Mouse (Mus musculus) small intestine, adult 2 months (tissue): Measurements from ENCODE around the gene Rimkla. TPM values are rescaled to one million over a fixed set of nuclear protein-coding genes. Genes with fewer than 3 reads are reported as not detected.

Experiments
- H3K27ac ChIP-seq: fragments of 200-500 bp; 2 replicates; pipeline ENCODE4 v1.5.1; 2012; ENCODE audit warnings: low read depth, low read length, control low read depth, inconsistent platforms; ENCODE audit not compliant: insufficient read depth
- H3K27me3 ChIP-seq: fragments of 200-500 bp; 2 replicates; pipeline ENCODE4 v1.6.1; 2012; ENCODE audit warnings: mild to moderate bottlenecking, moderate library complexity, low read length, inconsistent platforms; ENCODE audit not compliant: control insufficient read depth, insufficient read depth
- H3K36me3 ChIP-seq: fragments of 200-500 bp; 2 replicates; pipeline ENCODE4 v1.6.1; 2012; ENCODE audit warnings: mild to moderate bottlenecking, low read length, control low read depth, inconsistent platforms; ENCODE audit not compliant: control insufficient read depth, insufficient read depth
- H3K4me1 ChIP-seq: fragments of 200-500 bp; 2 replicates; pipeline ENCODE4 v1.6.1; 2012; ENCODE audit warnings: low read length, inconsistent platforms, mixed read lengths; ENCODE audit not compliant: control insufficient read depth, insufficient read depth, insufficient read length
- H3K4me3 ChIP-seq: fragments of 200-500 bp; 2 replicates; pipeline ENCODE4 v1.5.1; 2012; ENCODE audit warnings: low read depth, mild to moderate bottlenecking, control low read depth, inconsistent platforms, low read length, moderate library complexity
- CTCF ChIP-seq: fragments of 200-500 bp; IDR thresholded peaks from 2 replicates; pipeline ENCODE4 v1.5.1; 2012; ENCODE audit warnings: low read depth, mild to moderate bottlenecking, control low read depth, inconsistent platforms, low read length, moderate library complexity, mixed read lengths; ENCODE audit not compliant: insufficient replicate concordance, insufficient read length; ENCODE audit errors: extremely low read depth
- POLR2A ChIP-seq: fragments of 200-500 bp; IDR thresholded peaks from 2 replicates; pipeline ENCODE4 v1.6.1; 2012; ENCODE audit warnings: low read depth, mild to moderate bottlenecking, control low read depth, inconsistent platforms, low read length, moderate library complexity
- WGBS: fragments of 180-500 bp; shearing (Covaris S2); methylation state at CpG from one replicate; pipeline ENCODE4 v1.1.7; 2018; 5-methylcytosine and 5-hydroxymethylcytosine counted together
- polyA plus RNA-seq: library from polyadenylated mRNA; depleted of rRNA; stranded (reverse); fragments of >200 nt; gene quantifications from 2 replicates; pipeline ENCODE4 v1.2.3, GENCODE M21; 2012

Gene Rimkla
- polyA plus RNA-seq, 1 experiment: 0.20 TPM

DNA sequence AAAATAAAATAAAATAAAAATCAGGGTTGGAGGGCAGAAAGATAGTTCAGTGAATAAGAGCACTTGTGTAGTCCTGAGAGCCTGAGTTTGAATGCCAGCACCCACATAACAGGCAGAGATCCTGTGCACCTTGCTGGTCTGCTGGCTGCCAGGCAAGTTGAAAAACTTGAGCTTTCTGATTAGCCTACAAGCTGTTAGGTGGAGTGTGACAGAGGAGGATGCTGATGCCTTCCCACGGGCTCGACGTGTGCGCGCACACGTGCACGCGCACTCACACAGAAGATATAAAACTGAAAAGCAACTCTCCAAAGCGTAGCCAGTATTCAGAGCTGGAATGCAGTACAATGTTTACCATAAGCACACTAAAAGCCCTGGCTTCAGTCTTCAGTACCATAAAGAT is 19.9 kb downstream of the Rimkla start:
- Histone ChIP-seq H3K4me3 (no peak overlapping the region), H3K27me3 (no peaks in the 10 kb centered on the region), H3K27ac (no peak overlapping the region), H3K4me1 (no peaks in the 10 kb centered on the region), H3K36me3 (no peaks in the 10 kb centered on the region)
- TF ChIP-seq CTCF: no peak
- no peak for TF ChIP-seq POLR2A
- WGBS: 52% methylated on average over 9 of the region's 9 CpGs

DNA sequence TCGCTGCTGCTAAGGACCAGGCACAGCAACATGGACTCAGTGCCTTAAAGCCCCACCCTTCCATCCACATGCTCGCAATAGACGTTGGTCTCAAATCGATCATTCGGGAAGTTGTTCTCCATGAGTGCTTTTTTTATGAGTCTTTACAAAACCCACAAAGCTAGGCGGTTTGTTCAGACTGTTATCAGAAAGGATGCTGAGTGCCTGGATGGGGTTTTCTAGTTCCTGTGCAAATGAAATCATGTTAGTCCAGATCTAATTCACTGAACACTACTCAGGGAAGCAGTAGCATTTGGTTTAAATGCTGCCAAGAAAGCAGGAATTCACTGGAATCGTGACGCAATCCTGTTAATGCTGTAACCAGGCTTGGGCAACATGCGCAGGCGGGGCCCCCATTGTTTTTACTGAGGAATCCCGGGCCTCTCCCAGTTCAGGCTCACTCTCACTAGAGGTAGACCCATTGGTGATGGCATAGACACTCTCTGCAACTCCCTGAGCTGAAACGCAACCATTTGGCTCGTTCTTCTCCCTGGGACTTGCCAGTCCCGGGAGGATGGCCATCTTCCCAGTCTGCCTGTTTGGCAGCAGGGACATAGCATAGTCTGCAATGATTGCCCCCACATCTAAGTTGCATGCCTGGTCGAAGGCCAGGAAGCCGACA is 24.6 kb downstream of the Rimkla start:
- no peak overlapping the region for H3K4me3 ChIP-seq
- H3K27me3 ChIP-seq: no peaks in the 10 kb centered on the region
- no peak overlapping the region for H3K27ac ChIP-seq
- no peak for TF ChIP-seq POLR2A
- TF ChIP-seq CTCF: no peak
- H3K36me3 ChIP-seq: no peaks in the 10 kb centered on the region
- H3K4me1 ChIP-seq: peaks cover 6% of the 10 kb centered on the region; the same call in 1 of the 2 replicates
- 56% methylated on average over 16 of the region's 16 CpGs for WGBS

DNA sequence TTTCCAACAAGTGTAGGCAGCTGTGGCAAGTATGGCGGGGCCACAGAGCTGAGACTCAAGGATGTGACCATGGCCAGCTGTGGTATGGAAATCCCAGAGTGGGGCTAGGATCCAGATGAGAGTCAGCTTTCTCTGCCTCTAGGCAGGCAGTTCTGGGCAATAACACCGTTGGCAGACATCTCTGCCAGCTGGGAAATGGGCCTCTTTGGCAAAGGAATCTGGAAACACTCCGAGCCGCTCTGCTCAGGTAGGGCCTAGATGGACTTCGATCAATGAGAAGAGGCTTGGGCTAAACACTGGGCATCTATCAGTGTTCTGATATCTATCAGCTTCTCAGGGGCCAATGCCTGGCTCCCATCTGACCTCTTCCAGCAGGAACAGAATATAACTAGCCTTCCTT is 26.6 kb downstream of the Rimkla start:
- TF ChIP-seq CTCF (no peak), POLR2A (no peak)
- no peaks in the 10 kb centered on the region for H3K27me3 ChIP-seq
- no peaks in the 10 kb centered on the region for H3K36me3 ChIP-seq
- H3K4me3 ChIP-seq: no peak overlapping the region
- no peak overlapping the region for H3K27ac ChIP-seq
- H3K4me1 ChIP-seq: peaks cover 6% of the 10 kb centered on the region; the same call in 1 of the 2 replicates
- WGBS: 75% methylated on average over 5 of the region's 5 CpGs

DNA sequence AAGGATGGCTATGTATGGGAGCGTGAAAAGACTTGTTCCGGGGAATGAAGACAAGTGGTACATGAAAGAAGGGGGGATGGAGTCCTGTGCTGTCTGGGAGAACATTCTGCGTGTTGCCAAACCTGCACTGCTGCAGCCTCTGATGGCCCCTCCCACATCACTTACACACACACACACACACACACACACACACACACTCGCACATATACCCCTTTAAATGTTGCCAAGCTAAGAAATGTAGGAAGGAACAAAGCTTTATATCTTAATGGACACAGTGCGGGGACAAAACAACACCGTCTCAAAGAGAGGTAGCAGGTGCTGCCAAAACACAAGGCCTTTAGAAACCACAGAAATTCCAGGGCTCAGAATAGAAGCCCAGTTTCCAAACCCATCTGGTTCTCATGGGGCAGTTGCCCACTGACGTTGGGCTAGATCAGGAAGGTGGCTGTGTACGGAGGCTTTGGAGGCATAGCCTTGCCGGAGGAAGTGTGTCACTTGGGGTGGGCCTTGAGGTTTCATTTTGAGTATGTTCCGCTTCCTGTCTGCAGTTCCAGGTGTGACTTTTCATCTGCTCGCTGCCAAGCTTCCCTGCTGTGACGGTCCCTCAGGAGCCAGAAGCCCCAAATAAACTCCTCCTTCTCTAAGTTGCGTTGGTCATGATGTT is 28.5 kb downstream of the Rimkla start:
- H3K27me3 ChIP-seq: no peaks in the 10 kb centered on the region
- peak overlapping the region; percentile 36; the same call in 1 of the 2 replicates for H3K27ac ChIP-seq
- 69% methylated on average over 13 of the region's 13 CpGs for WGBS
- H3K36me3 ChIP-seq: no peaks in the 10 kb centered on the region
- H3K4me1 ChIP-seq: peaks cover 6% of the 10 kb centered on the region; the same call in 1 of the 2 replicates
- TF ChIP-seq POLR2A: no peak
- no peak for TF ChIP-seq CTCF
- no peak overlapping the region for H3K4me3 ChIP-seq

DNA sequence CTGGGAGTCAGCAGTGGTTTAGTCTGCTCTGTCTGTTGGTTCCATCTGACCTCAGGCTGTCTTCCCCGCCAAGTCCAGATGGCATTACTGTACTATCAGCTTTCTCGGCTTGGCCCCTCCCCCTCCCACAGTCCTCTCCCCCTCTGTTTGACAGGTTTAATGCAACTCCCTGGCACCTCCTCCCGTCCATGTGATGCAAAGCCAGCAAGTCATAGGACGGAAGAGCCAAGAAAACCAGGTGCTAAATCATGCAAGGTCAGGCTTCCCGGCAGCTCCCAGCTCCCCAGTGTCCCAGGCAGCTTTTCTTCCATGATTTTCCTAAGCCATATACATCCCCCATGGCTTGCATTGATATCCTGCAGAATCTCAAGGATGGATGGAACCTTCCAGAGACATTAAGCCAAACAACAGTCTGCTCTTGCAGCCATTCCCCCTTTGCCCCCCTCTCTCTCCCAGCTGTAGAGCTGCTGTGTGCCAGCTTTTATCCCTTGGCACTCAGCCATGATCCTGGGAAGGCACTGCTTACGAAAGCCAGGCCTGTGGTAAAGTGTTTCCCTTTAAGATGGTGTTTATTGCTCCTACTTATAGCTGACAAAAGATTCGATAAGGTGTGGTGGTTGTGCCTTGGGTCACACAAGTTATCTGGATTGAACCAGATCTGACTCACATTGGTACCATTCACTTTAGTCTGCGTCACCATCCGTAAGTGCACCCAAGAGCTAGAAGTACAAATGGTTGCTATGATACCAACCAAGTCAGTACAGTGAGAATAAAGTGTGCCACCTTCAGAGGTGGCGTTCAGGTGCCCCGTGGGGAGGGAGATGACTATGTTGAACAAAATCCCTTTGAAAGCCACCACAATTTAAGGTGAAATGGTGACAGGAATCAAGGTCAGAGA is 29.3 kb downstream of the Rimkla start:
- Histone ChIP-seq H3K27ac (0 out of 2 replicates have a peak overlapping the region, but pooled peaks have one; percentile 36), H3K36me3 (no peaks in the 10 kb centered on the region), H3K27me3 (no peaks in the 10 kb centered on the region), H3K4me3 (no peak overlapping the region), H3K4me1 (peaks cover 6% of the 10 kb centered on the region; the same call in 1 of the 2 replicates)
- TF ChIP-seq POLR2A (no peak), CTCF (no peak)
- WGBS: 17% methylated on average over 11 of the region's 11 CpGs

DNA sequence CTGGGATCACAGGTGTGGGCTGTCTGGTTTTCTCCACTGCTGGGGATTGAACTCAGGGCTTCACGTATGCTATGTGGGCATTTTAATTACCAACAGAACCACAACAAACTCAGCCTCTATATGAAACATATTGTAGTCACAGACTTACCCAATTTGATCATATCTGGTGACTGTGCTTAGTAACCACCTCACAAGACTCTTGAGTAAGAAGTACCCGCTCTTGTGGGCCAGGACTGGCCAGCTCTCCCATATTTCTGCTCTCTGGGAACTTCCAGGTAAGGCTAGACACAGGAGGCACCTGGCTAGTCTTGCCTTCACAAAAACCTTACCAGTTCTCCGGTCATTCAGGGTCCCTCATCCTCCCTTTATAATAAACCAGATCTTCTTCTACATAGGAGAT is 30.0 kb downstream of the Rimkla start:
- Histone ChIP-seq H3K4me3 (no peak overlapping the region), H3K27ac (no peak overlapping the region), H3K4me1 (peaks cover 6% of the 10 kb centered on the region; the same call in 1 of the 2 replicates), H3K36me3 (no peaks in the 10 kb centered on the region), H3K27me3 (no peaks in the 10 kb centered on the region)
- TF ChIP-seq POLR2A: no peak
- TF ChIP-seq CTCF: no peak
- WGBS: 66% methylated on average over 3 of the region's 3 CpGs
